Mouse (Mus musculus): ENCODE data around the gene 0610010F05Rik. TPM values are rescaled to one million over a fixed set of nuclear protein-coding genes. Genes with fewer than 3 reads are reported as not detected.
A peak's percentile ranks its signal among the peaks of the same experiment; 100 is the strongest.

The 0610010F05Rik gene
- polyA plus RNA-seq, 1 experiment from 2014 or later: 12.4 TPM

GRCm38 (mm10) chr11:23667128-23667527 is 33.7 kb upstream of the 0610010F05Rik start:
- no peak overlapping the region for H3K27ac ChIP-seq (ENCODE audit: low read depth, low read length)

GRCm38 (mm10) chr11:23666526-23666925 is 33.1 kb upstream of the 0610010F05Rik start:
- ATAC-seq: no peak
- peak overlapping the region; percentile 99 for H3K27ac ChIP-seq (ENCODE audit: low read depth, low read length)
- H3K4me1 ChIP-seq (replicated peaks; ENCODE audit: control insufficient read depth, insufficient read depth, low read length): peaks cover 4% of the 10 kb centered on the region; the same call in 1 of the 2 replicates
- H3K9ac ChIP-seq (ENCODE audit: low read depth, low read length): peak overlapping the region; percentile 95
- H3K4me3 ChIP-seq (ENCODE audit: low read depth, low read length): peak overlapping the region; percentile 96
- WGBS: 5% methylated on average over 5 of the region's 5 CpGs
- no peaks in the 10 kb centered on the region for H3K36me3 ChIP-seq (ENCODE audit: control insufficient read depth, insufficient read depth)
- H3K9me3 ChIP-seq (ENCODE audit: control insufficient read depth): no peaks in the 10 kb centered on the region
- TF ChIP-seq CTCF (IDR thresholded peaks at IDR 0.05; ENCODE audit: low read depth): no peak
- peak overlapping the region; percentile 69 for H3K4me2 ChIP-seq (replicated peaks; ENCODE audit: low read depth)
- no peaks in the 10 kb centered on the region for H3K27me3 ChIP-seq (replicated peaks; ENCODE audit: control insufficient read depth, insufficient read depth, low read length)

More at GRCm38 (mm10) chr11:23667128-23667527, 33.7 kb upstream of the 0610010F05Rik start:
- H3K9ac ChIP-seq (ENCODE audit: low read depth, low read length): no peak overlapping the region
- peak overlapping the region; percentile 96 for H3K4me3 ChIP-seq (ENCODE audit: low read depth, low read length)
- ATAC-seq: no peak
- H3K4me2 ChIP-seq (replicated peaks; ENCODE audit: low read depth): peak overlapping the region; percentile 69
- peaks cover 4% of the 10 kb centered on the region; the same call in 1 of the 2 replicates for H3K4me1 ChIP-seq (replicated peaks; ENCODE audit: control insufficient read depth, insufficient read depth, low read length)
- 7% methylated on average over 3 of the region's 3 CpGs for WGBS
- no peaks in the 10 kb centered on the region for H3K27me3 ChIP-seq (replicated peaks; ENCODE audit: control insufficient read depth, insufficient read depth, low read length)
- TF ChIP-seq CTCF (IDR thresholded peaks at IDR 0.05; ENCODE audit: low read depth): no peak
- H3K36me3 ChIP-seq (ENCODE audit: control insufficient read depth, insufficient read depth): 0 out of 2 replicates have a peak, but pooled peaks cover 3% of the 10 kb centered on the region
- H3K9me3 ChIP-seq (ENCODE audit: control insufficient read depth): no peaks in the 10 kb centered on the region

- under 1% methylated on average over 49 of the region's 49 CpGs for WGBS
- Histone ChIP-seq H3K36me3 (ENCODE audit: control insufficient read depth, insufficient read depth) (no peaks in the 10 kb centered on the region), H3K9ac (ENCODE audit: low read depth, low read length) (peak within 1 kb of the TSS; percentile 95), H3K9me3 (ENCODE audit: control insufficient read depth) (no peaks in the 10 kb centered on the region), H3K4me1 (replicated peaks; ENCODE audit: control insufficient read depth, insufficient read depth, low read length) (peaks cover 4% of the 10 kb centered on the region; the same call in 1 of the 2 replicates), H3K27ac (ENCODE audit: low read depth, low read length) (peak within 1 kb of the TSS; percentile 99), H3K27me3 (replicated peaks; ENCODE audit: control insufficient read depth, insufficient read depth, low read length) (no peaks in the 10 kb centered on the region), H3K4me3 (ENCODE audit: low read depth, low read length) (peak within 1 kb of the TSS; percentile 96), H3K4me2 (replicated peaks; ENCODE audit: low read depth) (peak within 1 kb of the TSS; percentile 69)
- peak; percentile 9; the same call in 1 of the 2 replicates for TF ChIP-seq CTCF (IDR thresholded peaks at IDR 0.05; ENCODE audit: low read depth)
- ATAC-seq: peak; percentile 91
Measured at GRCm38 (mm10) chr11:23665798-23666501, 32.5 kb upstream of the 0610010F05Rik start, which contains the start of gene Pex13. Gene Pex13 (minus strand): TSS chr11:23665959.

- TF ChIP-seq CTCF (IDR thresholded peaks at IDR 0.05; ENCODE audit: low read depth): no peak
- H3K36me3 ChIP-seq (ENCODE audit: control insufficient read depth, insufficient read depth): no peaks in the 10 kb centered on the region
- 1% methylated on average over 40 of the region's 40 CpGs for WGBS
Measured at GRCm38 (mm10) chr11:23665311-23665786, 31.9 kb upstream of the 0610010F05Rik start, which contains the start of gene Pus10. Gene Pus10 (plus strand): TSS chr11:23665674.

GRCm38 (mm10) chr11:23664232-23664631 is 30.8 kb upstream of the 0610010F05Rik start:
- no peak for ATAC-seq
- no peak overlapping the region for H3K9ac ChIP-seq (ENCODE audit: low read depth, low read length)
- TF ChIP-seq CTCF (IDR thresholded peaks at IDR 0.05; ENCODE audit: low read depth): no peak
- no peak overlapping the region for H3K27ac ChIP-seq (ENCODE audit: low read depth, low read length)
- H3K36me3 ChIP-seq (ENCODE audit: control insufficient read depth, insufficient read depth): no peaks in the 10 kb centered on the region
- no peaks in the 10 kb centered on the region for H3K27me3 ChIP-seq (replicated peaks; ENCODE audit: control insufficient read depth, insufficient read depth, low read length)
- no peak overlapping the region for H3K4me3 ChIP-seq (ENCODE audit: low read depth, low read length)
- H3K4me1 ChIP-seq (replicated peaks; ENCODE audit: control insufficient read depth, insufficient read depth, low read length): peaks cover 4% of the 10 kb centered on the region; the same call in 1 of the 2 replicates
- H3K4me2 ChIP-seq (replicated peaks; ENCODE audit: low read depth): no peak overlapping the region
- H3K9me3 ChIP-seq (ENCODE audit: control insufficient read depth): no peaks in the 10 kb centered on the region

More at GRCm38 (mm10) chr11:23665311-23665786, 31.9 kb upstream of the 0610010F05Rik start, which contains the start of gene Pus10:
- H3K9me3 ChIP-seq (ENCODE audit: control insufficient read depth): no peaks in the 10 kb centered on the region
- peak within 1 kb of the TSS; percentile 96 for H3K4me3 ChIP-seq (ENCODE audit: low read depth, low read length)
- no peaks in the 10 kb centered on the region for H3K27me3 ChIP-seq (replicated peaks; ENCODE audit: control insufficient read depth, insufficient read depth, low read length)
- H3K9ac ChIP-seq (ENCODE audit: low read depth, low read length): peak within 1 kb of the TSS; percentile 95
- H3K27ac ChIP-seq (ENCODE audit: low read depth, low read length): peak within 1 kb of the TSS; percentile 99
- ATAC-seq: peak; percentile 83
- H3K4me1 ChIP-seq (replicated peaks; ENCODE audit: control insufficient read depth, insufficient read depth, low read length): peaks cover 4% of the 10 kb centered on the region; the same call in 1 of the 2 replicates
- peak within 1 kb of the TSS; percentile 69 for H3K4me2 ChIP-seq (replicated peaks; ENCODE audit: low read depth)

GRCm38 (mm10) chr11:23657791-23658190 is 24.4 kb upstream of the 0610010F05Rik start:
- WGBS: 57% methylated on average over 2 of the region's 2 CpGs
- no peak for TF ChIP-seq CTCF (IDR thresholded peaks at IDR 0.05; ENCODE audit: low read depth)
- Histone ChIP-seq H3K9me3 (ENCODE audit: control insufficient read depth) (no peaks in the 10 kb centered on the region), H3K4me1 (replicated peaks; ENCODE audit: control insufficient read depth, insufficient read depth, low read length) (peaks cover 2% of the 10 kb centered on the region; the same call in 1 of the 2 replicates), H3K27ac (ENCODE audit: low read depth, low read length) (no peak overlapping the region), H3K9ac (ENCODE audit: low read depth, low read length) (no peak overlapping the region), H3K27me3 (replicated peaks; ENCODE audit: control insufficient read depth, insufficient read depth, low read length) (no peaks in the 10 kb centered on the region), H3K4me3 (ENCODE audit: low read depth, low read length) (no peak overlapping the region), H3K4me2 (replicated peaks; ENCODE audit: low read depth) (no peak overlapping the region), H3K36me3 (ENCODE audit: control insufficient read depth, insufficient read depth) (0 out of 2 replicates have a peak, but pooled peaks cover 5% of the 10 kb centered on the region)
- no peak for ATAC-seq

All from intestine, postnatal 0 days (tissue).